Mouse (Mus musculus) myocyte (in vitro differentiated cells): ENCODE results near the gene Btbd11.

Experiments used
- CEBPB ChIP-seq: IDR thresholded peaks from 2 replicates; pipeline ENCODE4 v1.6.1; 2011; ENCODE audit warnings: mild to moderate bottlenecking, moderate library complexity; ENCODE audit not compliant: poor library complexity, insufficient read depth, severe bottlenecking
- E2F4 ChIP-seq: IDR thresholded peaks from one replicate; pipeline ENCODE4 v1.6.1; 2011; ENCODE audit warnings: mild to moderate bottlenecking, control low read depth, moderate library complexity; ENCODE audit not compliant: insufficient read depth
- MAX ChIP-seq: IDR thresholded peaks from one replicate; pipeline ENCODE4 v1.6.1; 2011; ENCODE audit warnings: low read depth, mild to moderate bottlenecking, control low read depth
- MYOD1 ChIP-seq, 3 experiments: IDR thresholded peaks; one replicate each; pipeline ENCODE4 v1.6.1; 2011; ENCODE audit warnings: control low read depth in 2 of 3, low read depth in 2 of 3, mild to moderate bottlenecking in 2 of 3, moderate library complexity in 1 of 3; ENCODE audit not compliant: insufficient read length in 2 of 3, control insufficient read depth in 1 of 3
- MYOG ChIP-seq, 3 experiments: IDR thresholded peaks; one replicate each; pipeline ENCODE4 v1.6.1; 2011; ENCODE audit warnings: control low read depth in 2 of 3, low read depth in 2 of 3, mild to moderate bottlenecking in 2 of 3; ENCODE audit not compliant: insufficient read length in 2 of 3, control insufficient read depth in 1 of 3, insufficient read depth in 1 of 3
- POLR2A ChIP-seq: IDR thresholded peaks from one replicate; pipeline ENCODE4 v1.6.1; 2011; ENCODE audit warnings: low read depth, mild to moderate bottlenecking, control low read depth, moderate library complexity; ENCODE audit not compliant: insufficient read length
- POLR2AphosphoS2 ChIP-seq: IDR thresholded peaks from one replicate; pipeline ENCODE4 v1.6.1; 2011; ENCODE audit warnings: low read depth, control low read depth; ENCODE audit not compliant: insufficient read length
- SRF ChIP-seq: IDR thresholded peaks from one replicate; pipeline ENCODE4 v1.6.1; 2011; ENCODE audit warnings: low read depth; ENCODE audit not compliant: control insufficient read depth, insufficient read length
- TCF12 ChIP-seq: IDR thresholded peaks from one replicate; pipeline ENCODE4 v1.6.1; 2011; ENCODE audit warnings: mild to moderate bottlenecking, control low read depth; ENCODE audit not compliant: poor library complexity, insufficient read depth, severe bottlenecking
- USF1 ChIP-seq: IDR thresholded peaks from one replicate; pipeline ENCODE4 v1.6.1; 2011; ENCODE audit warnings: low read depth, mild to moderate bottlenecking, control low read depth, moderate library complexity

DNA sequence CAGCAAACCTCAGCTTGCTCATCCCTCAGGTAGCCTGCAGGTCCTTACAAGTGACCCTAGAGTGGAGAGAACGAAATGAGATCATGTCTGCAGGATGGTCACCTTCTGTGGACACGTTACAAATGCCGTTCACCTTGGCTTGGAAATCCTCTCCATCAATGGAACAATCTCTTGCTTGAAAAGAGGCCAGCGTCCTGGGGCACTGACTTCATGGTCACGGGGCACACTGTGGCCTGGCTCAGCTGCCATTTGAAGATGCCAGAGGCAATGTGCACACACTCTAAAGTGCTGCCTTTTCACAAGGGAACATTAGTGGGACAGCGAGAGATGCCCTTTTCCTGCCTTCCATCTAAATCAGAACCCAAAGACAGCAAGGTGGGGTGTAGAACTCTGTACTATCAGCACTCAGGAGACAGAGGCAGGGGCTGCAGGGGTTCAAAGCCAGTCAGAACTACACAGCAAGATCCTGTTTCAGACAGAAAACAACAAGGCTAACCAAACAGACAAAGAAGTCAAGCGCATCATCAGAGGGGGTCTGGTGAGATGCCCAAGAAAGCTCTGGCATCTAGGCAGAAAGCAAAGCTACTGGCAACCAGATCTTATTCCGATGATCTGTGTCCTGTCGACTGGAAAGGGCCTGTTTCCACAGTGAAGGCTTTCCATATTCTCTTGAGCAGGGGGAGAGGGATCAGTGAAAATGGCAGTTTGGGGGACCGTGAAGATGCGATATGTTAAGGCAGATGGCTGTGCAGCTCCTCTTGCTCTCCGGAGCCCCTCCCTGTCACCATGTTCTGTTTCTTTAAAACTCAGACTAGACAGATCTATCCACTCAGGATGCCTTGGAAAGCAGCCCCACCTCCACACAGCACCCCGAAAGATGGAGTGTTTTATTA is 79.1 kb downstream of the Btbd11 start:
- TF ChIP-seq POLR2AphosphoS2 (no peak), USF1 (no peak), POLR2A (no peak), MAX (no peak), E2F4 (no peak), TCF12 (no peak), CEBPB (no peak), SRF (no peak), MYOD1 (IDR thresholded peaks at IDR 0.05; ENCODE audit: control insufficient read depth in 1 of 3, insufficient read length in 2 of 3, low read depth in 2 of 3) (no peak), MYOG (IDR thresholded peaks at IDR 0.05; ENCODE audit: control insufficient read depth in 1 of 3, insufficient read depth in 1 of 3, insufficient read length in 2 of 3, low read depth in 2 of 3) (no peak)
